Mouse (Mus musculus): ENCODE results near the gene Arid5b.

Gene Arid5b

DNA sequence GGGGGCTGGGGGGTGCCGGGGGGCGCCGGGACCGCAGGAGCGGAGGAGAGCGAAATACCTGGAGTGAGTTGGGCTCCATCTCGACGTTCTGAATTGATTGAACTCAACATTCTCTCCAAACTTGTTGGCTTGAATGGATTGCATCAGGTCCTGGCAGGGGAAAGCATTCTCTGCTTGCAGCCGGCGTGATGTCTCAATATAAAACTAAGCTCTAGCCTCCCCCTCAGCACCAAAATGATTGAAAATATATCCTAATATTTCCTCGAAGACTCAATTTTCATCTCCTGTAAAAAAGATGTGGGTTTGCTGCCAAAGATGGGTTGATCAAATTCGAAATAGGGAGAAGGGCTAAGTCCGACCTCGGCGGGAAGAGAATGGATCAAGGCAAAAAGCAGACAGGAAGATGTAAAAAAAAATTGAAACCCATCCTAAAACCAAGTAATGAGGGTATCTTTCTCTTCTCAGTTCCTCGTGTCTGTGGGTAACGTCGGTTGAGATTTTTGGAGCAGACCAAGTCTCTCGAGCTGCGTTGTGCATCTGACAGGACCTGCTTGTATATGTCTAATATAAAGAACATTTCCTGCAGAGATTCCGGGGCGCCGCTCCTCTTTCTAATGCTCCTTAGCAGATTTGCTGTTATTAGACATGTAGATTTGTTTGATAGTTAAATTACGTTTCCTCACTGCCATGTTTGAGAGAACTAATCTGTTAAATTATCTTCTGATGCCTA, at the start of gene Arid5b:
Gene Arid5b, minus strand, starts transcription at position 109 of the 730 bp plus-strand sequence.
- peak; percentile 51 for DNase-seq (ENCODE audit: low spot score)

DNA sequence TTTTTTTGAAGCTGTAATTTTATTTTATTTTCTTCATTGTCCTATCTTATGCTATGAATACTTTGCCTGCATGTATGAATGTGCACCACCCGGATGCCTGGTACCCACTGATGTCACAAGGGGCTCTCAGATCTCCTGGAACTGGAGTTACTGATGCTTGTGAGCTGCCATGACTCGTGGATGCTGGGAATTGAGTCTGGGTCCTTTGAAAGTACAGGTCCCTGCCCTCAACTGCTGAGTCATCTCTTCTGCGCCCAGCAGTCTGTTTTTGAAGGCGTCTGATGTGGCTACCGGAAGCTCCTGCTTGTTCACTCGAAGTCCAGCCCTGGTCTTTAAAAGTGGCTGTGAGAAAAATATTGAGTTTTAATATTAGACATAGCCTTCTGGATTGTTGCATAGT, 46.8 kb upstream of the Arid5b start:
- DNase-seq (ENCODE audit: low spot score), result no peak

DNA sequence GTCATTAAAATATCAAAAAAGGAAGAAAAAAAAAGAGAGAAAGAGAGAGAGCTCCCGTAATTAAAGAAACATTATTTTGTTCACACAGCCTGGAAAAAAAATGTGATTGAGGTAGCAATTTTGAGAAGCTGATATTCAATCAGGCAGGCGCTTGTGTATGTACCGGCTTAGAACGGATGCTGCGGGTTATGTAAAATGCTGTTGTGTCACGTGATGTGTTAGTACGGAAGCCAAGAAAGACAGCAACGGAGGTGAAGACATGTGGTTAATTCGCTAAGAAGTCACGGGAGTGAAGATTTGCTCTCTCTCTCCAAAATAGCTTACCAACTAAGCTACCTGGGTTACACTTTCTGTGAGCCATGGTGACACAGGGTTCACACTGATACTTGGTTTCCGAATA, 45.5 kb upstream of the Arid5b start:
- DNase-seq (ENCODE audit: low spot score), result peak; percentile 5

DNA sequence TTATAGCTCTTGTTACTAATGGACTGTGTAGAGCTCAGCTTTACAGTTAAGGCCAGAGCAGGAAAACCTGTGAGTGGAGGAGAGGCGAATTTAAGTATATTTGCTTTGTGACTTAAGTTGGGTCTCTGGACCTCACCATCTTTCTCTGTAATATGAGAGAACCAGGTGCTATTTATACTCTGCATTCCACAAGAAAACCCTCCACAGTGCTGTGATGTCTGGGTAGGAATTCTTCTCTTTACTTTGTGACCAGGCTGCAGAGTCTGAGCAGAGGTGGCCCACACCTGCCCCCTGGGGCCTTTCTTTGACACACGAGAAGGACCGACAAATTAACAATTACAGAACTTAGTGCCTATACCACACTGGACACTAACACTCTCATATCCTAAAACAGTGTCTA, 44.6 kb upstream of the Arid5b start:
- no peak for DNase-seq (ENCODE audit: low spot score)

DNA sequence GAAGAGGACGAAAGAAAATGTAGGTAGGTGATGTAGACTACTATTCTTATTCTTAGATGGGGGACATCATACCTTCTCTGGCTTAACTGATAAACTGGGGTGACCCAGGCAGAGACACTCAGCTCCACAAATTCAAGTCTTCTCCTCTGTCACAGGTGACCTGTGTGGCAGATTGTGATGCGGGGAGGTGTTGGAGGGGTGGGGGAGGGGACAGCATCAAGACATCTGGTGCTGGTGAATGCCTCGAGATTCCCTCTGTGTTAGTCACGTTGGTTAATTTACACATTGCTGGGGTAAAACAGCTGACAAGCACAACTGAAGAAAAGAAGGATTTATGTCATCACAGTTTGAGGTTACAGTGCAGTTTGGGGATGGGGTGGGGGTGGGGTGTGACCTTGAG, 42.4 kb upstream of the Arid5b start:
- DNase-seq (ENCODE audit: low spot score), result no peak

DNA sequence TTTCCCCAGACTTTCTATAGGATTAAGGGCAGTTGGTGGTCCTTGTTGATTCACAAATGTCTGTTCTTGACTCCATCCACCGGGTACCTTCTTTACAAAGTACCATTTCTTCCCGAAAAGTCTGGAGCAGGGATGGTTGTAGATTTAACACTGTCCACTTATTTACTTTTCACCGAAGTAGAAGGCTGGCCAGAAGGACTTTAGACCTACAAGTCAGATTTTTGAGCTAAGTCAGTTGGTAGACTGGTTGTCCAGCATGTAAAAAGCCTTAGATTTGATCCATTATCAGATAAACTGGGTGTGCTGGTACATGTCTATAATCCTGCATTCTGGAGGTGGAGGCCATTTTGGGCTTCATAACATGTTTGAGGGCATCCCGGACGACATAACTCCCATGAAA, 42.0 kb upstream of the Arid5b start:
- DNase-seq (ENCODE audit: low spot score), result no peak

DNA sequence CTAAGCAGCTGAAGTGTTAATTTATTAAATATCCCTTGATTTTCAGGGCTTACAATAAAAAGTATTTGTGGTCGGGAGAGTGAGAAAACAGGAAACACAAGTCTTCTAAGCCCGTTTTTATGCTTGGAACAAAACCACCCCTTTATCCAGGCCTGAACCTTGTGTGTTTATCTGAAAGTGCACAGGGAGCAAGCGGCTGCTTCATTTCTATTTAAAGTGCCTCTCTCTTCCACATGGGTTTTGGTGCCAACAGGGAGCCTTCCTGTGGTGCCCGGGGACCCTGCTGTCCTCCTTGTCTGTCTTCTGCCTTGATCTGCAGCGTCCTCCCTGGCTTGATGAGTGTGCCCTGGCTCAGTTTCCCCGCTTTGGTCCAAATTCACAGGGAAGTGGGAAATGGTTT, 40.9 kb upstream of the Arid5b start:
- DNase-seq (ENCODE audit: low spot score), result no peak

DNA sequence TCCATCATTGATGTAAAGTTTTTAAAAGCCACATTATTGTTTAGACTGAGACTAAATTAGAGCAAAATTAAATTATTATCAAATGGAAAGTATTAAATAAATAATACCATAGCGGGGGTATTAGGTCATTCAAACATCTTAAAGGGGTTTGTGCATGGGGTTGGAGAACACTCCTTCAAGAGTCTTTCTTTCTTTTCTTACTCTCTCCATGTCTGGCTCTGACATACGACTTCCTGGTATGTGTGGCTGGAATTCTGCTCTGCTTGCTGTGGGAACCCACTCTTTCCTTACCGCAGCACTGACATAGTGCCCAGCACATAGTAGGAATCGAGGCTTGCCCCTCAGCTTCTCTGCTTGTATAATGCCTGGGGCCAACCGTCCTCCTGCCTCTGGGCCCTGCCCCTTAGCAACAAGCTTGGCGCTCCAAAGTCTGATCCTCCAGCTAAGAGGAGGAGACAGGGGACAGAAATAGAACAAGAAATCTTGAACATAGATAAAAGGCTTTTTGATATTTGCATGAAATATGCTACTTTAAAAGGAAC, 40.0 kb upstream of the Arid5b start:
- no peak for DNase-seq (ENCODE audit: low spot score)

DNA sequence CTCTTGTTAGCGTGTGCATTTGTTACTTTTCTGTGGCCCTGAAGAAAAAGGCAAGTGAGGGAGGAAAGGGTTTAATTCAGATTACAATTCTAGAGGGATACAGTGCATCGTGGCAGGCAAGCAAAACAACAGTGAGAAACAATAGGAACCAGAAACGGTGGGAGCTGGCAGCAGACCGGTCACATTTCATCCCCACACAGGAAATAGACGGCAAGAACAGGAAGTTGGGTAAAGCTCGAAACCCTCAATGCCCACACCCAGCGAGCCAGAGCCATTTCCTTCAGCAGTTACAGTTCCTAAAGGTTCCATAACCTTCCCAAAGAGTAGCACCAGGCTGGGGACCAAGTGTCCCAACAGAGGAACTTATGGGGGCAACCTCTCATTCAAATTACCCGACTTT, 34.2 kb upstream of the Arid5b start:
- DNase-seq (ENCODE audit: low spot score), result no peak

DNA sequence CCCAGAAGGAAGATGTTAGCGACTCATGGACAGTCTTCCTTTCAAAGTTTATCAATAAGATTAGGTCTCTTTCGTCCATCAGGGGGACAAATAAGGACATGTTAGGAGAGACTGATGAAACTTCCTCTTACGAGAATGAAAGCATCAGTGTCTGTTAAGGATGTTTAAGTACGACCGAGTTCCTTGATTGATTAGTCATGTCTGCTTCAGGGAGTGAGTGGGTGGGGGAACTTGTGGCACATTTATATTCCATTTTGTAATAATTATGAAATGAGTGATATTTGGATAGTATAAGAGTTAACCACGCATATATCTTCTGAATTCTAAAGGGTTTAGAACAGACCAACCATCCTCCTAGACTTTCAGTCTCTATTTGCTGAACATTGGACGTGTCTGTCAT, 22.5 kb upstream of the Arid5b start:
- no peak for DNase-seq (ENCODE audit: low spot score)

DNA sequence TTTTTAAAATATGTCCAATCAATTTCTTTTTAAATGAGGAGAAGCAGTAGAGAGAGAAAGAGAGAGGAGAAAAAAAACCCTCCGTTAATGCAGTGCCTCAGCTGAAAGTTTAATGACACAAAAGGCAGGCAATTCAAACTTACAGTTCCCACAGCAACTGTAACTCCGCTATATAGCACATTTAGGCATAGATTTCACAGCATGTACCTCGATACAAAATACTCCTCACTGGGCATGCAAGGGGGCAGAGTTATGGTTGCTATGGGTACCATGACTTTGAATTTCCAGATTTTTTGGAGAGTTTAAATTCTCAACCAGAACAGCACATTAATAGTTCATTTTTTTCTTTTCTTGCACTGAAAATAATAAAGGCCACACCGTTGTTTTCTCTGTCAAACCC, 10.9 kb upstream of the Arid5b start:
- no peak for DNase-seq (ENCODE audit: low spot score)

DNA sequence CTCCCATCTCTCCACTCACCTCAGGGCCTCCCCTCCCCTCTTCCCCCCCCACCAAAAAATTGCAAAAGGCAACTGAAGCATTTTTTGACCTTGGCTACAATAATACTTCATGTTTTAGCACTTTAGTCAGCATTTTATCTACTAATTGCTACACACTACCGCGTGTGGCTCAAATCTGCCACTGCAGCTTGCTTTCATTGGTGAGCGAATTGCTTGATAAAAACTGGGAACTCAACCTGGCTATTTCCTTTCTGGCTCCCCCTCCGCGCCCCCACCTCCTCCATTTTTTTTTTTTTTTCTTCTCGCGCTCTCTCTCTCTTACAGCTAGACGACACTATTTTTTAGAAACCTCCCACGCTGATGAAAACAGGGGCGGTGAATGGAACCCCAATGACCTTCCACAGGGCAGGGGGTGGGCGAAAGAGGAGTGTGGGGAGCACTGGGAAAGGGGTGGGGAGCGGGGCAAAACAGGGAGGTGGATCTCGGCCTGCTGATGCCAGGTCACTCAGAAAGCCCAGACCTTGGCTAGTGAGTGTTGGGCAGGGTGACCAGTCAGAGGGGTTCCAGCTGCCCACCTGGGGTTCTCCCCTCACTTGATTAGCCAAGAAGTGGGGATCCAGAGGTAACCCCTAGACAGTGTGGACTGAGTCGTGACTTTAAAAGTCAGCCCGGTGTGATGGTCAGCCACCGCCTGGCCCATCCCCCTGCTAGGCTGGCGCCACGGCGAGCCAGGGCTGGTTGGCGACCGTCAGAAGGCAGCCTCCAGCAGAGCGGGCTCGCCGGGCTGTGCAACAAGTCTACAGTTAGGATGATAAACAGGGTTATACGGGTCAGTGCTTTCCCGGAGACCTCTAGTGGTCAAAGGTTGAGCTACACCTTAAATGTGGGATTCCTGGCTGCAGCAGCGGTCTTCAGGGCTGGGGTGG, 4.2 kb upstream of the Arid5b start:
- DNase-seq (ENCODE audit: low spot score), result peak; percentile 74

DNA sequence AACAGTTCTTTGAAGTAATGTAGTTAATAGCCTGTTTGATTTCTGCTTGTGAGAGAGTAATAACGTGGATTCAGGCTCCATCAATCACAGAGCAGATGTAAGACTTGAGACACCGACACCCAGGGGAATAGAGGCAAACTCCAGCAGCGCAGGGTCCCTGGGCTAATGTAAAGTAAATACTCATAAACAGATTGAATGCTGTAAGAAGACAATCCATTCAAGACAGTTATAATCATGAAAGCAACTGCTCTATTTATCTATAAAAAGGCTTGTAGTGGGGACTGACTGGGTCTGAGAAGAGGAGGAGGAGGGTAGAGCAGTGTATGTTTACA, 3.2 kb upstream of the Arid5b start:
- no peak for DNase-seq (ENCODE audit: low spot score)

DNA sequence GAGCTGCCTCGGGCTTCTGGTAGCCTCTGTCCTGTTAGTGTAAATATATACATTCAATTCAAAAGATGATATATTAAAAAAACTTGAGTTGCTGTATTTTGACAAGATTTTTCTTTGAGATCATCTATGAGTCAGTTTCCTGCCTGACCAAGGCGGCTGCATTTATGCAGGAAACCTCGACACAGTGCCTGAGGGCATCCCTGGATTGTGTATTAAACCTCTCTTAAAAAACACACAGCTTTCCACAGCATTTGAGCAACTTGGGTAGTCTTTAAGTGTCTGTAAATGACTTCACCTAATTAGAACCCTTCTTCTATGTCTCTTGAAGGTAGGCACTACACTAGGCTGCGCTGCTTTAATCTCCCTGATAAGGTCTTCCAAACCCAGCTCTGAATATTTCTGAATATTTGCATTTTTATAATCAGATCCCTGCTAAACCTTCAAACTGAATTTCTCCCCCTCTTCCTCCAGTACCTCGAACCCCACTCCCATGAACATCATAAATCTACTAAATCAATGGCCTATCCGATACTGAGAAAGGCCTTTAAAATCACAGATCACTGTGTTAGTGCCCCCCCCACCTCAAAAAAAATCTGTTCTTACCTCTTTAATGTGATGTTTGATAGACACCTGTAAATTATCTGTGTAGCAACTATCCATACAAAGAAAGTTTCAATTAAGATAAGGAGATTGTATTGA, 2.7 kb upstream of the Arid5b start:
- DNase-seq (ENCODE audit: low spot score), result no peak

DNA sequence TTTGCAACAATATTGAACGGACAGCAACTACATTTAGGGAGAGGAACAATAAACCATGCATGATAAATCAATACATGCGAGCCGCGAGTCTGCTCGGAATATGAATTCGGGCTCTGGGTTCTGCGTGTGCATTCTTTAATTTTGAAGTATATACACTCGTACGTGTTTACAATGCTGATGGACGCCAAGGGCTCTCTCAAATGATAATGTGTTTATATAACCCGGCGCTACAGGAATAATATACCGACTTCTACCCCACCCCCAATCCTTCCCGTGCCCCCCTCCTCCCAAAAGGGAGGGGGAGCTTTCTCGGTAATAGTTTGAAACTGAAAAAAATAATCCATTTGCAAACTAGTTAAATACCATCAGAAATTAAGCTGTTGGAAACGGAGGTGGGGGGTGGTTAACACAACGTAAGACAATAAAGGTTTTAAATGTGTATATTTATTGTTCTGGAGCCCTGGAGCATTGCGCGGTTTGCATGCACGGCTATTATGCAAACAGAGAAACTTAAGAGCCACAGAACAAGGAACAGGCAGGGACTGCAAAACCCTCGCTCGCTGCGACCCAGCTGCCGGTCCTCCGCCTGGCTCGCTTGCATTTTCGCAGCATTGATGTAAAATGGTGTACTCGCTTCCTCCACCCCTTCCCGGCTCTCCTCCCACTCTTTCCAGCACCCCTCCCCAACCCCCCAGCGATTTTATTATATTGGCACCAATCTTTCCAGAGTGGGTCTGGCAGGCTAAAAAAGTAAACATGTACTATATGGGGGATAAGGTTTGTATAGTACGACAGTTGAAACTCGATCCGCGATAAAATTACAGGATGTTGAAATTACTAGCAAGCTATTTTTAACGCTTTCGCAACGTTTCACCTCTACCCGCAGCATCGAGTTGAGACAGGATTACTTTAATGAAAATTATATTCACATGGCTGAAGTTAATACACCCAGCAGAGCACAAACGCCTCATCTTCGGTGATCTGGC, 1.3 kb upstream of the Arid5b start:
- DNase-seq (ENCODE audit: low spot score), result peak; percentile 60

DNA sequence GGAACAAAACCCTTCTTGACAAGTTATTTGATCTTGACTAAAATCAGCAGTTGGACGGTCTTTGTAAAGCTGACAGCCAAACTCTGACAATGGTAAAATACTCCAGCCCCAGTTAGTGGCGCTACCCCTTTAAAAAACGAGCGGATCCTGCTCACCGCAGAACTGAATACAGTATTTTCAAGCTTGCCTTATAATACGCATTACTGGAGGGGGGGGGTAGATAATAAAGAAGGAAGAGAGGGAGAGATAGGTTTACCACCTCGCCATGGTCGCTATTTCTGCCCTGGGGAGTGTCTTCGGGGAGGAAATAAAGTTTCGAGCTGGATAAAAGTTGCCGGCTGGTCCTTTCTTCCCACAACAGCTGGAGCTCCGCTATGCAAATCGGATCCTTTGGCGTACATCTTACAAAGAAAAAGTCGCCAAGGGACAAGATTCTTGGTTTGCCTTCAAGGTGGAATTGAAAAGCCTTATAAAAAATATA, 829 bp downstream of the Arid5b start:
- DNase-seq (ENCODE audit: low spot score), result no peak

DNA sequence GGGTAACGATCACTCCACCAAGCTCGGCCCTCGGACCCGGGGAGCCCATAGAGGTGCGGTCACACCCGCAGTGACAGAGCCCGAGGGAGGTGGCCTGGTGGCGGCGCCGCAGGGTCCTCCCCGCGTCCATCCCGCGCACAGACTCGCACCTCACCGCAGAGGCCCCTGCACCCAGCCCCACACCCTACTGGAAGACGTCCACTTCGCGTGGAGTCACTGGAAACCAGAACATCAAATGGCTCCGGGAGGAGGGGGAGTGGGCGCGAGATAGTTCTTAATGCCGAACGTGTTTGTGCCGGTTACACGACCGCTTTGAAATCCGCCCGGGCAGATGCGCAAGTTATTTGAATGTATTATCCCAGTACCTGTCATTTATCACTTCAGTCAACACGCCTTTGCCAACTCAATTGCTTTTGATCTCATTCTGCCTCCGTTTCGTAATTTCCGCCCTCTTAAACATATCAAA, 1.5 kb downstream of the Arid5b start:
- peak; percentile 45 for DNase-seq (ENCODE audit: low spot score)

DNA sequence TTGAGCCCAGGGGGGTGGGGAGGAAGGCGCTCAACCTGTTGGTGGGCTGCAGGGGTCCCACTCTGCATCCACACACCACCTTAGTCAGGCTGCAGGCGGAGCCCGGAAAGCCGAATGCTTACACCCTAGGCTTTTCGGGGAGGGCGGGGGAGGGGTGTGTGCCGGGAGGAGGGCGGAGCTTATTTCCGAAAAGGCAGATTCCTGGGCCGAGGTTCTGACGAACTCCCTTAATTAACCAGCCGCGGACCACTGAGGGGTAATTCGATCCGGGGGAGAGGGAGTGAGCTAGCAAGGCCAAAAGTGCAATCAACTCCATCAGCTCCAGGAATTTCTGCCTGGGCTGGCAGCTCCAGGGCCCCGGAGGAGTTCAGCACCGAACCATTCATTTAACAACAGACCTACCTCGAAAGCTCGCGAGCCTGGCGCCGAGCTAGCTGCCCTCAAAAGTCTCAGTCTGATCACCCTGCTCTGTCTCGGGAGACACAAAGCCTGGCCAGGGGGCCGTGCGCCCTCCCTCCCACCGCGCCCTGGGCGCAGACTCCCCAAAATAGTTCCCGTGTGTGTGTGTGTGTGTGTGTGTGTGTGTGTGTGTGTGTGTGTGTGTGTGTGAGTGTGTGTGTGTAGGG, 2.1 kb downstream of the Arid5b start:
- peak; percentile 52 for DNase-seq (ENCODE audit: low spot score)

DNA sequence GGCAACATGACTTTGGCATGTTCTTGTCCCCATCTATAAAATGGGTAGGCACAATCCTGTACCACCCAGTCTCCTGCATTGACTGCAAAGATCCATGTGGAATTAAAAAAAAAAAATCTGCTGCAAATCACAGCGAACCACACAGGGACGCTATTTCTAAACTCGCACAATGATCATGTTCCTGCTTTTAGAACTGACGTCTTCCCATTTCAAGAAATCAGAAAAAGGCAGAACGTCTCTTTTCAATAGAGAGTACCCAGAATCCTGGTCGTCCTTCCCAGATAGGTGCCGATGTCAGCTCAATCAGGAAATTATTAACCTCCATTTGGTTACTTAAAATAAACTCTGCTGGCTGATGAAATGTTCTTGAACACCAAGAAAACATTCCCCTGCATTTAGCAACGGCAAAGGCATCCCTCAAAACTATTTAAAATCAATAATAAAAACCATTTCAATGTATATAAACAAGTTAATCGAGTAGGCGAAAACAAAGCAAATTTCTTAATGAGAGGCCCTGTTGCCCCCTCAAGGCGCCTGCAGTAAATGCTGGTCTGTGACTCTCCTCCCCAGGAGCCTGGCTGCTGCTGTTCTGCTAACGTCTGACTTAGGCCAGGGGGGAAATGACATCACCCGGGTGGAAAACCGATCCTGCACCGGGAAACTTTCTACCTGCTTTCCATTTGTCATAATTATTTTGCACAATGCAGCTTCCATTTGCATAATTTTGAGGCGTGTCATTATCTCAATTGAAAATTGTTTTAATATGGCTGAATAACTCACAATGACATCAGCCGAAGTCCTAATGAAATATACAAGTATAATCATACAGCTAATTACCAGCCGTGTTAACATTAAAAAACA, 3.4 kb downstream of the Arid5b start:
- DNase-seq (ENCODE audit: low spot score), result no peak

DNA sequence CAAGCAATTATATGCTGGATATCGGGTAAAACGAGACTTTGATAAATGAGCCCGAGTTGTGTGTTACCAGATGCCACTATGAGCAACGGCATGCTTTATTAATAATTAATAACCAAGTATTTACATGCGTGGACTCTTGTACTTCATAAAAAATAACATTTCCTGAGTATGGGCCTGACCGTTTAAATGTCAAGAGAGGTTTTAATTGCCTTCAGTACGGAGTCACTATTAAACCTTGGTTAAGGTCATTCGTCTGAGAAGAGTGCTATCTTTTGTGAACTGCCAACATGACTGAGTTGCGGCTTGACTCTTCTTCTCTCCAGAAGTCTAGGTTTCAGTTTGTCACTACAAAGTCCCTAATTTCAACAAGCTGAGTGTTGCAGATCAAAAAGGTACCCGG, 8.8 kb downstream of the Arid5b start:
- DNase-seq (ENCODE audit: low spot score), result no peak

All from left cerebral cortex, adult 11 months (tissue).